In genomic region chr3:28093684-28094302, GRCm38 (mm10) we compare ENCODE assay signal across 27 mouse cellular contexts.
DNase-seq lines count a peak whose midpoint lies in the region; ATAC-seq lines count a peak whose summit lies in the region.
"Had no signal": no experiment of that assay in that cellular context is flagged by ENCODE, and none has a peak within 500 bp of the region (broad histone marks: within the 10 kb centered on the region; RNA-seq: fewer than 3 reads in every experiment).

No protein-coding gene starts in this region.

- 0 out of 2 replicates have a peak overlapping the region, but pooled peaks have one; percentile 2 for H3K27ac ChIP-seq in heart, embryonic 13.5 days (replicated peaks)
- H3K27ac ChIP-seq in midbrain, embryonic 10.5 days (replicated peaks), result peak overlapping the region; percentile 39; the same call in 1 of the 2 replicates
- no peak overlapping the region for H3K27ac ChIP-seq in midbrain, embryonic 16.5 days (ENCODE audit: low read length)
- no peak overlapping the region for H3K27ac ChIP-seq in midbrain, embryonic 13.5 days
- no peak overlapping the region for H3K27ac ChIP-seq in midbrain, embryonic 15.5 days
- H3K27ac ChIP-seq: embryonic facial prominence, embryonic 10.5 days; embryonic facial prominence, embryonic 13.5 days; forebrain, embryonic 12.5 days; forebrain, embryonic 15.5 days; heart, embryonic 10.5 days; hindbrain, embryonic 12.5 days; hindbrain, embryonic 15.5 days had no signal

- WGBS in heart, embryonic 13.5 days, result 50% methylated on average over 9 of the region's 9 CpGs
- 82% methylated on average over 9 of the region's 9 CpGs for WGBS in midbrain, embryonic 10.5 days
- 65% methylated on average over 9 of the region's 9 CpGs for WGBS in midbrain, embryonic 16.5 days
- WGBS in midbrain, embryonic 13.5 days, result 75% methylated on average over 9 of the region's 9 CpGs
- WGBS in midbrain, embryonic 15.5 days, result 68% methylated on average over 9 of the region's 9 CpGs

- no peak for ATAC-seq in heart, embryonic 13.5 days (ENCODE audit: extremely low read depth, insufficient number of reproducible peaks, low FRiP score, low TSS enrichment)
- no peak for ATAC-seq in midbrain, embryonic 16.5 days
- ATAC-seq in midbrain, embryonic 13.5 days, result 0 out of 2 replicates have a peak, but pooled peaks have one; percentile 34
- 0 out of 2 replicates have a peak, but pooled peaks have one; percentile 27 for ATAC-seq in midbrain, embryonic 15.5 days (replicated peaks)
- ATAC-seq: activated CD4-positive, CD25-positive, alpha-beta regulatory T cell, adult 4 months; CD4-positive, CD25-positive, alpha-beta regulatory T cell, adult 4 months; forebrain, embryonic 15.5 days had no signal

- H3K9ac ChIP-seq in heart, embryonic 13.5 days, result peak overlapping the region; percentile 15; the same call in 1 of the 2 replicates
- no peak overlapping the region for H3K9ac ChIP-seq in midbrain, embryonic 16.5 days (ENCODE audit: low read depth, low read length)
- no peak overlapping the region for H3K9ac ChIP-seq in midbrain, embryonic 13.5 days (replicated peaks)
- H3K9ac ChIP-seq in midbrain, embryonic 15.5 days, result no peak overlapping the region
- H3K9ac ChIP-seq: embryonic facial prominence, embryonic 13.5 days; forebrain, embryonic 12.5 days; forebrain, embryonic 15.5 days; hindbrain, embryonic 12.5 days; hindbrain, embryonic 15.5 days had no signal

- H3K4me2 ChIP-seq in heart, embryonic 13.5 days, result no peak overlapping the region
- H3K4me2 ChIP-seq in midbrain, embryonic 16.5 days (ENCODE audit: low read length), result no peak overlapping the region
- no peak overlapping the region for H3K4me2 ChIP-seq in midbrain, embryonic 13.5 days (replicated peaks)
- no peak overlapping the region for H3K4me2 ChIP-seq in midbrain, embryonic 15.5 days
- H3K4me2 ChIP-seq: embryonic facial prominence, embryonic 13.5 days; forebrain, embryonic 12.5 days; forebrain, embryonic 15.5 days; hindbrain, embryonic 12.5 days; hindbrain, embryonic 15.5 days had no signal

- no peak overlapping the region for H3K4me3 ChIP-seq in heart, embryonic 13.5 days
- no peak overlapping the region for H3K4me3 ChIP-seq in midbrain, embryonic 10.5 days
- no peak overlapping the region for H3K4me3 ChIP-seq in midbrain, embryonic 16.5 days (ENCODE audit: low read depth, low read length)
- no peak overlapping the region for H3K4me3 ChIP-seq in midbrain, embryonic 13.5 days (replicated peaks)
- H3K4me3 ChIP-seq in midbrain, embryonic 15.5 days, result no peak overlapping the region
- H3K4me3 ChIP-seq: embryonic facial prominence, embryonic 10.5 days; embryonic facial prominence, embryonic 13.5 days; erythroblast, embryonic 14.5 days; forebrain, embryonic 12.5 days; forebrain, embryonic 15.5 days; heart, embryonic 10.5 days; hindbrain, embryonic 12.5 days; hindbrain, embryonic 15.5 days had no signal

- H3K36me3 ChIP-seq in heart, embryonic 13.5 days, result peaks cover 33% of the 10 kb centered on the region
- no peaks in the 10 kb centered on the region for H3K36me3 ChIP-seq in midbrain, embryonic 10.5 days
- H3K36me3 ChIP-seq in midbrain, embryonic 16.5 days (ENCODE audit: control insufficient read depth, insufficient read depth, low read length), result no peaks in the 10 kb centered on the region
- H3K36me3 ChIP-seq in midbrain, embryonic 13.5 days, result no peaks in the 10 kb centered on the region
- no peaks in the 10 kb centered on the region for H3K36me3 ChIP-seq in midbrain, embryonic 15.5 days (replicated peaks)
- H3K36me3 ChIP-seq: embryonic facial prominence, embryonic 10.5 days; embryonic facial prominence, embryonic 13.5 days; forebrain, embryonic 12.5 days; forebrain, embryonic 15.5 days; hindbrain, embryonic 12.5 days; hindbrain, embryonic 15.5 days had no signal

- peaks cover 31% of the 10 kb centered on the region for H3K4me1 ChIP-seq in heart, embryonic 13.5 days
- H3K4me1 ChIP-seq in midbrain, embryonic 10.5 days, result peaks cover 16% of the 10 kb centered on the region
- H3K4me1 ChIP-seq in midbrain, embryonic 16.5 days (ENCODE audit: control insufficient read depth, insufficient read depth, low read length), result no peaks in the 10 kb centered on the region
- 0 out of 2 replicates have a peak, but pooled peaks cover 3% of the 10 kb centered on the region for H3K4me1 ChIP-seq in midbrain, embryonic 13.5 days (replicated peaks)
- H3K4me1 ChIP-seq in midbrain, embryonic 15.5 days, result no peaks in the 10 kb centered on the region
- H3K4me1 ChIP-seq: embryonic facial prominence, embryonic 10.5 days; embryonic facial prominence, embryonic 13.5 days; forebrain, embryonic 12.5 days; forebrain, embryonic 15.5 days; hindbrain, embryonic 12.5 days; hindbrain, embryonic 15.5 days had no signal

- H3K27me3 ChIP-seq in heart, embryonic 13.5 days (replicated peaks), result no peaks in the 10 kb centered on the region
- no peaks in the 10 kb centered on the region for H3K27me3 ChIP-seq in midbrain, embryonic 10.5 days (ENCODE audit: low read depth, poor library complexity, severe bottlenecking)
- H3K27me3 ChIP-seq in midbrain, embryonic 16.5 days (ENCODE audit: control insufficient read depth, insufficient read depth, low read depth, low read length), result no peaks in the 10 kb centered on the region
- no peaks in the 10 kb centered on the region for H3K27me3 ChIP-seq in midbrain, embryonic 13.5 days
- H3K27me3 ChIP-seq in midbrain, embryonic 15.5 days (replicated peaks), result no peaks in the 10 kb centered on the region
- H3K27me3 ChIP-seq: embryonic facial prominence, embryonic 13.5 days; forebrain, embryonic 12.5 days; forebrain, embryonic 15.5 days; hindbrain, embryonic 12.5 days; hindbrain, embryonic 15.5 days had no signal

- intact Hi-C loops in heart, postnatal 25 days (cut with DNase I), result no loop called here

- DNase-seq in heart, postnatal 25 days (ENCODE audit: low spot score), result no peak
- no peak for DNase-seq in midbrain, embryonic 10.5 days (ENCODE audit: low spot score)
- DNase-seq in urinary bladder, postnatal 14 days (ENCODE audit: low spot score), result no peak
- DNase-seq: adrenal gland, adult 8-10 months; adrenal gland, postnatal 25 days; cerebellum, adult 11-12 months; cerebellum, adult 8-10 months; cerebellum, postnatal 10 days; cerebellum, postnatal 36 days; embryo, embryonic 11 days; gastrocnemius, postnatal 10 days; heart, adult 18-20 months; heart, postnatal 14 days had no signal

- no peaks in the 10 kb centered on the region for H3K9me3 ChIP-seq in heart, embryonic 13.5 days
- H3K9me3 ChIP-seq in midbrain, embryonic 10.5 days (replicated peaks), result no peaks in the 10 kb centered on the region
- H3K9me3 ChIP-seq in midbrain, embryonic 16.5 days (replicated peaks; ENCODE audit: control insufficient read depth, low read length, poor library complexity, severe bottlenecking), result no peaks in the 10 kb centered on the region
- no peaks in the 10 kb centered on the region for H3K9me3 ChIP-seq in midbrain, embryonic 13.5 days
- H3K9me3 ChIP-seq in midbrain, embryonic 15.5 days, result no peaks in the 10 kb centered on the region
- H3K9me3 ChIP-seq: embryonic facial prominence, embryonic 10.5 days; embryonic facial prominence, embryonic 13.5 days; forebrain, embryonic 12.5 days; forebrain, embryonic 15.5 days; heart, embryonic 10.5 days; hindbrain, embryonic 12.5 days; hindbrain, embryonic 15.5 days had no signal

Comparison
In these comparisons a context has a peak if more than half of its experiments do, and no peak if none do; other contexts are left out.
1. ATAC-seq: peak in midbrain, embryonic 13.5 days (single experiment) and midbrain, embryonic 15.5 days (single experiment); none in heart, embryonic 13.5 days (single experiment) and midbrain, embryonic 16.5 days (single experiment).
2. H3K27ac ChIP-seq: peak in heart, embryonic 13.5 days (single experiment) and midbrain, embryonic 10.5 days (single experiment); none in midbrain, embryonic 16.5 days (single experiment), midbrain, embryonic 13.5 days (single experiment) and midbrain, embryonic 15.5 days (single experiment).